Mouse (Mus musculus) neural tube, embryonic 14.5 days (tissue): ENCODE measurements around the gene Oas2. TPM values are rescaled to one million over a fixed set of nuclear protein-coding genes. Genes with fewer than 3 reads are reported as not detected.

Experiments used
- ATAC-seq: fragments of 200-750 bp; cut with Nextera tagmentation; 2 replicates; pipeline ENCODE4 v1.8.0; 2017; ENCODE audit warnings: low read depth, mild to moderate bottlenecking, moderate TSS enrichment, moderate library complexity
- H3K27ac ChIP-seq: fragments of 300-500 bp; sonication (generic); 2 replicates; pipeline ENCODE4 v1.5.1; 2014; ENCODE audit warnings: low read depth, mild to moderate bottlenecking, control low read depth, low read length, moderate library complexity, mixed read lengths
- H3K27me3 ChIP-seq: fragments of 300-500 bp; sonication (generic); 2 replicates; pipeline ENCODE4 v1.6.1; 2014; ENCODE audit warnings: low read length; ENCODE audit not compliant: control insufficient read depth, insufficient read depth
- H3K36me3 ChIP-seq: fragments of 300-500 bp; sonication (generic); 2 replicates; pipeline ENCODE4 v1.6.1; 2014; ENCODE audit warnings: low read length, mixed read lengths; ENCODE audit not compliant: control insufficient read depth, insufficient read depth
- H3K4me1 ChIP-seq: fragments of 300-500 bp; sonication (generic); 2 replicates; pipeline ENCODE4 v1.6.1; 2014; ENCODE audit warnings: low read length; ENCODE audit not compliant: control insufficient read depth, insufficient read depth
- H3K4me2 ChIP-seq: fragments of 300-500 bp; sonication (generic); 2 replicates; pipeline ENCODE4 v1.6.1; 2014; ENCODE audit warnings: mild to moderate bottlenecking, low read depth, low read length, control low read depth
- H3K4me3 ChIP-seq: fragments of 300-500 bp; sonication (generic); 2 replicates; pipeline ENCODE4 v1.5.1; 2014; ENCODE audit warnings: low read depth, low read length, control low read depth, mixed read lengths
- H3K9ac ChIP-seq: fragments of 300-500 bp; sonication (generic); replicated peaks from 2 replicates; pipeline ENCODE4 v1.6.1; 2014; ENCODE audit warnings: low read depth, mild to moderate bottlenecking, control low read depth, low read length, mixed read lengths
- H3K9me3 ChIP-seq: fragments of 300-500 bp; sonication (generic); 2 replicates; pipeline ENCODE4 v1.6.1; 2016; ENCODE audit warnings: low read length; ENCODE audit not compliant: control insufficient read depth
- WGBS: fragments of 180-500 bp; shearing (Covaris S2); extraction: QIAGEN DNeasy Blood & Tissue Kit; methylation state at CpG from one replicate; pipeline ENCODE4 v1.1.7; 2014; 5-methylcytosine and 5-hydroxymethylcytosine counted together
- polyA plus RNA-seq: library from polyadenylated mRNA; unstranded; fragments of >200 nt; fragmentation: Nextera tagmentation; extraction: Ambion mirVana; gene quantifications from 2 replicates; pipeline ENCODE4 v1.2.1, GENCODE M21; 2014

Oas2 gene
- polyA plus RNA-seq, 1 experiment from 2014 or later = not detected

- no peak overlapping the region for H3K4me3 ChIP-seq
- WGBS = 54% methylated on average over 15 of the region's 15 CpGs
Measured at GRCm38 (mm10) chr5:120718600-120719378, 30.9 kb downstream of the Oas2 start.

GRCm38 (mm10) chr5:120717136-120717535 lies 32.5 kb downstream of the Oas2 start:
- H3K9ac ChIP-seq = no peak overlapping the region
- H3K4me3 ChIP-seq = no peak overlapping the region
- H3K4me2 ChIP-seq = no peak overlapping the region
- no peaks in the 10 kb centered on the region for H3K9me3 ChIP-seq
- no peak for ATAC-seq
- no peaks in the 10 kb centered on the region for H3K4me1 ChIP-seq
- 74% methylated on average over 10 of the region's 10 CpGs for WGBS
- H3K36me3 ChIP-seq = no peaks in the 10 kb centered on the region
- H3K27ac ChIP-seq = no peak overlapping the region
- peaks cover 2% of the 10 kb centered on the region; the same call in 1 of the 2 replicates for H3K27me3 ChIP-seq

More at GRCm38 (mm10) chr5:120718600-120719378, 30.9 kb downstream of the Oas2 start:
- no peak for ATAC-seq
- no peaks in the 10 kb centered on the region for H3K4me1 ChIP-seq
- no peaks in the 10 kb centered on the region for H3K27me3 ChIP-seq
- no peaks in the 10 kb centered on the region for H3K9me3 ChIP-seq
- H3K9ac ChIP-seq = no peak overlapping the region
- no peak overlapping the region for H3K4me2 ChIP-seq
- no peaks in the 10 kb centered on the region for H3K36me3 ChIP-seq
- H3K27ac ChIP-seq = no peak overlapping the region

GRCm38 (mm10) chr5:120714314-120714713 lies 35.3 kb downstream of the Oas2 start:
- peaks cover 14% of the 10 kb centered on the region for H3K4me1 ChIP-seq
- H3K9me3 ChIP-seq = no peaks in the 10 kb centered on the region
- peaks cover 10% of the 10 kb centered on the region for H3K27me3 ChIP-seq
- WGBS = 5% methylated on average over 16 of the region's 16 CpGs
- no peak overlapping the region for H3K4me2 ChIP-seq
- no peak for ATAC-seq
- H3K4me3 ChIP-seq = no peak overlapping the region
- H3K36me3 ChIP-seq = no peaks in the 10 kb centered on the region
- H3K9ac ChIP-seq = no peak overlapping the region
- H3K27ac ChIP-seq = no peak overlapping the region

- H3K9me3 ChIP-seq = no peaks in the 10 kb centered on the region
- no peak overlapping the region for H3K4me3 ChIP-seq
- peaks cover 24% of the 10 kb centered on the region for H3K4me1 ChIP-seq
- H3K27ac ChIP-seq = no peak overlapping the region
- no peak for ATAC-seq
- no peaks in the 10 kb centered on the region for H3K36me3 ChIP-seq
- H3K9ac ChIP-seq = no peak overlapping the region
- WGBS = 53% methylated on average over 8 of the region's 8 CpGs
- H3K4me2 ChIP-seq = no peak overlapping the region
- peaks cover 10% of the 10 kb centered on the region for H3K27me3 ChIP-seq
Measured at GRCm38 (mm10) chr5:120712721-120713120, 36.9 kb downstream of the Oas2 start.

- H3K4me1 ChIP-seq = peaks cover 25% of the 10 kb centered on the region
- H3K27me3 ChIP-seq = peaks cover 10% of the 10 kb centered on the region
- 19% methylated on average over 3 of the region's 3 CpGs for WGBS
- no peaks in the 10 kb centered on the region for H3K9me3 ChIP-seq
- no peaks in the 10 kb centered on the region for H3K36me3 ChIP-seq
- H3K27ac ChIP-seq = peak within 1 kb of the TSS; percentile 87
- H3K9ac ChIP-seq = peak within 1 kb of the TSS; percentile 94
- ATAC-seq = 0 out of 2 replicates have a peak, but pooled peaks have one; percentile 6
- H3K4me2 ChIP-seq = peak within 1 kb of the TSS; percentile 65
- H3K4me3 ChIP-seq = peak within 1 kb of the TSS; percentile 81
Measured at GRCm38 (mm10) chr5:120711827-120712226, 37.8 kb downstream of the Oas2 start, which contains the start of gene Dtx1. TSS of gene Dtx1 (minus strand) at chr5:120711927.

- 1% methylated on average over 40 of the region's 43 CpGs for WGBS
- peak overlapping the region; percentile 65 for H3K4me2 ChIP-seq
- H3K4me1 ChIP-seq = peaks cover 29% of the 10 kb centered on the region
- H3K4me3 ChIP-seq = peak overlapping the region; percentile 81
- ATAC-seq = peak; percentile 65
- H3K27ac ChIP-seq = peak overlapping the region; percentile 87
- H3K27me3 ChIP-seq = peaks cover 10% of the 10 kb centered on the region
- H3K36me3 ChIP-seq = no peaks in the 10 kb centered on the region
- H3K9ac ChIP-seq = peak overlapping the region; percentile 94
- H3K9me3 ChIP-seq = no peaks in the 10 kb centered on the region
Measured at GRCm38 (mm10) chr5:120711416-120711815, 38.2 kb downstream of the Oas2 start.

GRCm38 (mm10) chr5:120710826-120711248 lies 38.8 kb downstream of the Oas2 start:
- H3K36me3 ChIP-seq = no peaks in the 10 kb centered on the region
- peak overlapping the region; percentile 81 for H3K4me3 ChIP-seq
- H3K27ac ChIP-seq = peak overlapping the region; percentile 87
- no peaks in the 10 kb centered on the region for H3K9me3 ChIP-seq
- H3K9ac ChIP-seq = peak overlapping the region; percentile 94
- ATAC-seq = peak; percentile 50
- peaks cover 10% of the 10 kb centered on the region for H3K27me3 ChIP-seq
- 1% methylated on average over 24 of the region's 34 CpGs for WGBS
- H3K4me1 ChIP-seq = peaks cover 32% of the 10 kb centered on the region
- H3K4me2 ChIP-seq = peak overlapping the region; percentile 65

GRCm38 (mm10) chr5:120710161-120710825 lies 39.4 kb downstream of the Oas2 start:
- peak overlapping the region; percentile 81 for H3K4me3 ChIP-seq
- H3K4me1 ChIP-seq = peaks cover 32% of the 10 kb centered on the region
- peak overlapping the region; percentile 94 for H3K9ac ChIP-seq
- ATAC-seq = peak; percentile 24
- peak overlapping the region; percentile 87 for H3K27ac ChIP-seq
- peaks cover 10% of the 10 kb centered on the region for H3K27me3 ChIP-seq
- 3% methylated on average over 40 of the region's 40 CpGs for WGBS
- peak overlapping the region; percentile 65 for H3K4me2 ChIP-seq
- no peaks in the 10 kb centered on the region for H3K36me3 ChIP-seq
- H3K9me3 ChIP-seq = no peaks in the 10 kb centered on the region

- no peak for ATAC-seq
- Histone ChIP-seq H3K36me3 (no peaks in the 10 kb centered on the region), H3K4me2 (peak overlapping the region; percentile 41), H3K27me3 (peaks cover 11% of the 10 kb centered on the region; the same call in 1 of the 2 replicates), H3K9me3 (no peaks in the 10 kb centered on the region), H3K27ac (no peak overlapping the region), H3K4me1 (peaks cover 37% of the 10 kb centered on the region), H3K9ac (no peak overlapping the region), H3K4me3 (peak overlapping the region; percentile 9; the same call in 1 of the 2 replicates)
- whole genome bisulfite sequencing = 42% methylated on average over 13 of the region's 13 CpGs
Measured at GRCm38 (mm10) chr5:120706976-120707375, 42.7 kb downstream of the Oas2 start.
